Comparison of ENCODE assay signal across 16 mouse cellular contexts in the genomic region with DNA sequence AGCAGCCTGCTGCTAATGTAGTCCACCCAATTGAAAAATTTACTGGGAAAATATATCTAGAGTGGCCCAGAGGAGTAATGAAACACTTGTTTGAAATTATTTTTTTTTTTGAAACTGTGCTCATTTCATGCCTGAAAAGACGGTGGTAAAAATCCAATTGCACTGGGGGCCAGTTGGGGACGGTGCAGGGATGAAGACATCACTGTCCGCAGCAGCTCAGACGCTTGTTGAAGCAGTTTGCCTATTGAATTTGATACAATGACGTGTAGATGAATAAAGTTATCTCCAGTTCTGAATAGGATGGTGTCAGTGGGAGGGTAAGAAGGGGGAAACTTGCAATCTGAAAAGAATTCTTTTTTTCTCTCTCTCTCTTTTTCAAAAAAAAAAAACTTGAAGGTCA.
"Had no signal": no experiment of that assay in that cellular context is flagged by ENCODE, and none has a peak within 500 bp of the region (broad histone marks: within the 10 kb centered on the region; RNA-seq: fewer than 3 reads in every experiment).

No protein-coding gene starts in this region.

- ATAC-seq: liver, postnatal 0 days; lung, postnatal 0 days had no signal

- H3K4me1 ChIP-seq: liver, embryonic 15.5 days; megakaryocyte, embryonic 14.5 days; neural tube, embryonic 12.5 days; stomach, embryonic 15.5 days had no signal

- H3K9me3 ChIP-seq: liver, embryonic 15.5 days; lung, embryonic 15.5 days; neural tube, embryonic 12.5 days; stomach, embryonic 15.5 days had no signal

- H3K27me3 ChIP-seq: liver, embryonic 15.5 days; lung, embryonic 15.5 days; megakaryocyte, embryonic 14.5 days; neural tube, embryonic 12.5 days; stomach, embryonic 15.5 days had no signal

- DNase-seq: liver, postnatal 0 days; lung, adult 2 months; lung, postnatal 14 days; lung, postnatal 36 days; right cerebral cortex, postnatal 14 days; thymus, adult 2 months; thymus, postnatal 25 days; thymus, postnatal 4 days had no signal

- H3K36me3 ChIP-seq: liver, embryonic 15.5 days; lung, embryonic 15.5 days; neural tube, embryonic 12.5 days; stomach, embryonic 15.5 days had no signal

- H3K4me3 ChIP-seq: liver, embryonic 15.5 days; lung, embryonic 15.5 days; megakaryocyte, embryonic 14.5 days; neural tube, embryonic 12.5 days; stomach, embryonic 15.5 days had no signal

- H3K27ac ChIP-seq: liver, embryonic 15.5 days; lung, embryonic 15.5 days; macrophage; neural tube, embryonic 12.5 days; stomach, embryonic 15.5 days; stomach, postnatal 0 days had no signal

- H3K4me2 ChIP-seq: liver, embryonic 15.5 days; lung, embryonic 15.5 days; neural tube, embryonic 12.5 days; stomach, embryonic 15.5 days had no signal

- H3K9ac ChIP-seq: liver, embryonic 15.5 days; liver, postnatal 0 days; lung, embryonic 15.5 days; neural tube, embryonic 12.5 days; stomach, embryonic 15.5 days had no signal
